Mouse (Mus musculus) CH12.LX (cell line): Measurements from ENCODE around the gene Prkcb.

Source experiments
- CTCF ChIP-seq, 2 experiments: IDR thresholded peaks in 1 of 2; conservative IDR thresholded peaks in 1 of 2; 2 replicates each; pipeline ENCODE4 v1.5.1; 2011 to 2012; ENCODE audit warnings: low read depth in 2 of 2, low read length in 2 of 2, improper control_type of control experiment in 1 of 2, inconsistent platforms in 1 of 2, mild to moderate bottlenecking in 1 of 2, moderate library complexity in 1 of 2
- EP300 ChIP-seq: IDR thresholded peaks from 2 replicates; pipeline ENCODE4 v1.6.1; 2011; ENCODE audit warnings: low read length, improper control_type of control experiment
- ETS1 ChIP-seq: conservative IDR thresholded peaks from 2 replicates; pipeline ENCODE4 v1.6.1; 2012; ENCODE audit warnings: low read depth, mild to moderate bottlenecking, inconsistent platforms, low read length, improper control_type of control experiment, moderate library complexity
- GABPA ChIP-seq: IDR thresholded peaks from 2 replicates; pipeline ENCODE4 v1.6.1; 2012; ENCODE audit warnings: low read depth, low read length, improper control_type of control experiment, inconsistent platforms; ENCODE audit not compliant: insufficient replicate concordance
- MXI1 ChIP-seq: IDR thresholded peaks from 2 replicates; pipeline ENCODE4 v1.6.1; 2011; ENCODE audit warnings: mild to moderate bottlenecking, low read depth, low read length, improper control_type of control experiment
- MYC ChIP-seq: IDR thresholded peaks from 2 replicates; pipeline ENCODE4 v1.6.1; 2011; ENCODE audit warnings: low read depth, mild to moderate bottlenecking, improper control_type of control experiment, low read length
- NELFE ChIP-seq: IDR thresholded peaks from 2 replicates; pipeline ENCODE4 v1.6.1; 2011; ENCODE audit warnings: low read depth, low read length, improper control_type of control experiment
- POLR2A ChIP-seq: IDR thresholded peaks from 2 replicates; pipeline ENCODE4 v1.6.1; 2011; ENCODE audit warnings: low read depth, mild to moderate bottlenecking, improper control_type of control experiment, low read length
- RAD21 ChIP-seq: IDR thresholded peaks from 2 replicates; pipeline ENCODE4 v1.6.1; 2011; ENCODE audit warnings: low read depth, mild to moderate bottlenecking, low read length, improper control_type of control experiment, moderate library complexity
- USF1 ChIP-seq: IDR thresholded peaks from 2 replicates; pipeline ENCODE4 v1.6.1; 2014; ENCODE audit warnings: low read depth, mild to moderate bottlenecking, inconsistent platforms, low read length, improper control_type of control experiment
- USF2 ChIP-seq: conservative IDR thresholded peaks from 2 replicates; pipeline ENCODE4 v1.6.1; 2011; ENCODE audit warnings: low read depth, low read length, improper control_type of control experiment

DNA sequence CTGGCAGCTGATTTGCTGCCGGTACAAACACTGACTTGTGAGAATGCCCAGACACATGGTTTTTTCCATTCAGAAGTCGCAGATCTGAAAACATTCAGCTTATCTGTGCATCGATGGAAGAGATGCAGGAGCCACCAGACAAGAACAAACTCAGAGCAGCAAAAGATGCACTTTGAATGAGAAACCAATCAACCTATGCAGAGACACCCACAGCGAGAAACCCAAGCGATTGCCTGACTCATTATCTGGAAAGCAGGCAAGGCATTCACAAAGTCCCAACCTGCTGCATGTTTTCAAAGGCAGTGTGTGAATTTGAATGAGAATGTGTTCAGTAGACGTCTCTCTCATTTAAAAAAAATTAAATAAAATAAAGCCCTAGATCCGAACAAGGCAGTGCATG, 386.7 kb downstream of the Prkcb start:
- no peak for TF ChIP-seq ETS1
- no peak for TF ChIP-seq NELFE
- TF ChIP-seq POLR2A, result no peak
- no peak for TF ChIP-seq MXI1
- no peak for TF ChIP-seq CTCF (conservative IDR thresholded peaks at IDR 0.05 in 1 of 2, IDR thresholded peaks at IDR 0.05 in 1 of 2; ENCODE audit: low read depth in 2 of 2, low read length in 2 of 2)
- TF ChIP-seq USF1, result no peak
- no peak for TF ChIP-seq RAD21
- TF ChIP-seq GABPA, result no peak
- no peak for TF ChIP-seq EP300
- no peak for TF ChIP-seq USF2
- no peak for TF ChIP-seq MYC
